Mouse (Mus musculus): Measurements from ENCODE around the gene Gm13420.
"Not testable (repeated sequence)": the region's sequence is repeated elsewhere in the genome, so short reads cannot be mapped to it uniquely, and the experiment has no call there.

Gene Gm13420

DNA sequence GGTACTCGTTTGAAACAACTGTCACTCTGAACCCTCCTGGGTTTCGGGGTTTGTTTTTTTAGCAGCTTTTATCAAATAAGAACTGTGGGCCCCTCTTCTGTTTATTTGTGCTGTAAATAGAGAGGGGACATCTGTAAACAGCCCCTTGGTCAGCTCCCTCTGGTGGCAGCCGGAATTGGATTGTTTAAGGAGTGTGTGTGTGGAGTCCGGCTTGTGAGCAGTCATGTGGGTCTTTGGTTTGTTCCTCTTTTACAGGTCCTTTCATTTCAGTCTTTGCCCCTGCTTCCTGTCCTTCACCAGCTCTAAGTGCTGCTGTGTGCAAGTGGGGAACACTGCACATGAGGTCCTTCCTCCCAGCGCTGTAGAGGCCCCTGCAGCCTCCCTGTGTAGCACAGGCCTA lies 12.1 kb downstream of the Gm13420 start:
- in situ Hi-C loops (cut with MboI; ENCODE audit: unreplicated experiment in 2 of 2), result loop anchor here (5.0 to 10.0 kb wide), 2 partner anchors 115 to 122 kb away; partner anchors contain the start of gene Rapgef1 (in 1 of the 2)

DNA sequence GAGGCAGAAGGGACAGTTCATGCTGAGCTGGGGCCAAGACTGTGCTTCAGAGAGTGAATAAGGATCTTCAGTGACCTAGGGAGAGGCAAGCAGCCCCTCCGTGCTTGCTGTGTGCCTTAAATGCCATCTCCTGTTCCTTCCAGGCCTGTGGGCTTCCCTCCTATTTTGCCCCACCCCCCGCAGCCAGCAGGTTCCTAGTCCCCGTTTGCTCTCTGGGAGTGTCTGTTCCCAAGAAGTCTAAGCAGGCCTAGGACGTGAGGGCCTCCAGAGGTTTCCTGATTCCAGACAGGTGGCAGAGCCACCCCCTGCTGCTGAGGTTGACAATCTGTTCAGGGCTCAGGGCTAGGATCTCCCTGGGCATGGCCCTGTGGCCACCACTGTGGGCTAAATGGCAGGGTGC lies 12.7 kb downstream of the Gm13420 start:
- in situ Hi-C loops (cut with MboI; ENCODE audit: unreplicated experiment in 2 of 2), result loop anchor here (5.0 to 10.0 kb wide), 2 partner anchors 114 to 121 kb away; partner anchors contain the start of gene Rapgef1 (in 1 of the 2)

DNA sequence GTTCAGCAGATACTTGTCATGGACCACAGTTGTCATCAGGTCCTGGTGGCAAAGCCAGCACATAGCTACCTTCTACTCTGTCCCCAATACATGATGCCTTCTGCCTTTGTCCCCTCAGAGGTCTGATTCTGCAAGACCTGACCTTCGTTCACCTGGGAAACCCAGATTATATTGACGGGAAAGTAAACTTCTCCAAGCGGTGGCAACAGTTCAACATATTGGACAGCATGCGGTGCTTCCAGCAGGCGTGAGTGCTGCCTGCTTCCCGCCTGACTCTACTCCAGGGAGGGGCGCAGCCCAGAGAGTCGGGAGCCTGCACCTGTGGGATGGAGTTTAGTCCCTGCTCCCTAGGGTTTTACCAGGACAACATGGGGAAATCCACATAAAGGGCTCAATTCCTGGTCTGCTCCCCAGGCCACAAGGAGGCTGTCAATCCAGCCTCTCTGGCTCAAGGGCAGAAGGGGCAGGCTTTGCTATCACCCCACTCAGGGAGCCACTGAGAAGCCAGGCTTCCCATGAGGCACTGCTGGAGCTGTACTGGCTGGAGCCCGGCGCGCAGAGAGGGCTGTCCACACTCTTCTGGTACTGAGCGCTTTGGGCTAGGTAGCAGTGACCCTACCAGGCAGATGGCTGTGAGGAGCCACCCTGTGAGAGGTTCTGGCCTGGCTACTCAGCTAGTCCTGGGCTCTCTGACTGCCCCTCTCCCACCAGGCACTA lies 14.1 kb downstream of the Gm13420 start:
- in situ Hi-C loops (cut with MboI; ENCODE audit: unreplicated experiment in 2 of 2), result loop anchor here (5.0 to 10.0 kb wide), 2 partner anchors 113 to 120 kb away; partner anchors contain the start of gene Rapgef1 (in 1 of the 2)

- in situ Hi-C loops (cut with MboI; ENCODE audit: unreplicated experiment in 2 of 2), result loop anchor here (5.0 to 10.0 kb wide), 2 partner anchors 111 to 118 kb away; partner anchors contain the start of gene Rapgef1 (in 1 of the 2)
These were observed 15.8 kb downstream of the Gm13420 start for GRCm38 (mm10) chr2:29735708-29736107.

- in situ Hi-C loops (cut with MboI; ENCODE audit: unreplicated experiment in 2 of 2), result loop anchor here in 1 of 2 experiments (10.0 kb wide), 1 partner anchor 109 kb away; no protein-coding TSS in a partner anchor
These were observed 18.1 kb downstream of the Gm13420 start for GRCm38 (mm10) chr2:29733348-29733747.

GRCm38 (mm10) chr2:29732559-29732958 lies 18.9 kb downstream of the Gm13420 start:
- in situ Hi-C loops (cut with MboI; ENCODE audit: unreplicated experiment in 2 of 2), result loop anchor here in 1 of 2 experiments (10.0 kb wide), 1 partner anchor 108 kb away; no protein-coding TSS in a partner anchor

DNA sequence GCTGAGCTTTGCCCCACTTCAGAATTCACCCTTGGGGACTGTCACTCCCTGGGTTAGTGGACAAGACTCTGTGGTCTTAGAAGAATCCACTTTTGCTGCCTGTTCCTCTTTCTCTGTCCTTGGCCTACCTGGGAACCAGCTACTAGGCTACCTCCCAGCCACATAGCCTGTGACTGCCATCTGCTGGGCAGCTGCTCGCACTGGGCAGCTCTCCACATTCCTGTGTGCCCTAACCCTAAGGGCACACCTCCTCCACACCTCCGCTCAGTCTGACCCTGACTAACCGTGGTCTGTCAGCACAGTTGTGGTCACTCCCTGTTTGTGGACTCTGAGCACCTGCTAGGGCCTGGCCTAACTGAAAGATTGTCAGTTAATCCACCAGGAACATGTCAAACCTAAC lies 19.9 kb downstream of the Gm13420 start:
- in situ Hi-C loops (cut with MboI; ENCODE audit: unreplicated experiment in 2 of 2), result loop anchor here in 1 of 2 experiments (10.0 kb wide), 1 partner anchor 107 kb away; no protein-coding TSS in a partner anchor

- in situ Hi-C loops (cut with MboI; ENCODE audit: unreplicated experiment in 2 of 2), result no loop called here
These were observed 22.0 kb downstream of the Gm13420 start for GRCm38 (mm10) chr2:29729500-29729899.

DNA sequence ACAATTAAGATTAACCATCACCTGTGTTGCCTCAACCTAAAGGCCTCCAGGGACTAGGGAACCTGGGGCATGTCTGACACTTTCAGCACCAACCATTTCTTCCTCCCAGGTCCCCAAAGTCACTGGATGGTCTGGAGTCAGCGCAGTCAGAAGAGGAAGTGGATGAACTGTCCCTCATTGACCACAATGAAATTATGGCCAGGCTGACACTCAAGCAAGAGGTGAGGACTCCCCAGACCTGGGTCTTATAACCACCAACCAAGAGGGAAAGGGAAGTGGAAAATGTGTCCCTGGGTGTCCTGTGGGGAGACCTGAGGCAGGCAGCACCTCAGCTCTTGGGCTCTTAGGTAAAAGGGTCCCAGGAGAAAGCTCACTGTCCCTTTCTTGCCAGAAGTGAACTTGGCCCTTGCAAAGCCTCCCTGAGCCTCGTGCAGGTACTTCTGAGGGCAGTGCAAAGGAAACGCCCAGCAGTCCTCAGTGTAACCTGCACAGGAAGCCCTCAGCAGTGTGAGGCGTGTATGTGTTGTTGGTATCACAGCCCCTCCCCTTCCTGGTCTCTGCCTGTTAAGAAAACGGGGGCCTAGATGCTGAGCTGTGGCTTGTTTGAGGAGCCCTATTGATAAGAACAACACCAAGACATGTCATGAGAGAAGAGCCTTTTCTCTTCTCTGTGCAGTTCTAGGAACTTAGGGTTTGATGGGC lies 26.7 kb downstream of the Gm13420 start:
- in situ Hi-C loops (cut with MboI; ENCODE audit: unreplicated experiment in 2 of 2), result no loop called here

DNA sequence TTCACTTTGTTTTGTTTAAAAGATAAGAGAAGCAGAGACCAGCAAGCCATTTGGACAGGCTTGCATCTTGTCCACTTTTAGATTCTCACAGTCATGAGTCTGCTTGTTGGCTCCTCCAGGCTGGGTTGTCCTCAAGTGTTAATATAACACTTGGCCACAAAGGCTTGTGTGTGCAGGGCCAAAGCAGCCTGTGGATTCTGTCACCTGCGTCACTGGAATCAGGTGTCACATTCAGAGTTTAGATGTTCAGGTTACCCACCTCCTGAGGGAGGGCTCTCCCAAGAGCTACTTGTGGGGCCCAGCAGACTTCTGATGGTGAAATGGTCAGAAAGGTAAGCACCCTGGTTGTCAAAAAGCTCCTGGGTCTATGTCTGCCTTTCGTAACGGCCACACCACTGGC lies 28.4 kb downstream of the Gm13420 start:
- in situ Hi-C loops (cut with MboI; ENCODE audit: unreplicated experiment in 2 of 2), result no loop called here

DNA sequence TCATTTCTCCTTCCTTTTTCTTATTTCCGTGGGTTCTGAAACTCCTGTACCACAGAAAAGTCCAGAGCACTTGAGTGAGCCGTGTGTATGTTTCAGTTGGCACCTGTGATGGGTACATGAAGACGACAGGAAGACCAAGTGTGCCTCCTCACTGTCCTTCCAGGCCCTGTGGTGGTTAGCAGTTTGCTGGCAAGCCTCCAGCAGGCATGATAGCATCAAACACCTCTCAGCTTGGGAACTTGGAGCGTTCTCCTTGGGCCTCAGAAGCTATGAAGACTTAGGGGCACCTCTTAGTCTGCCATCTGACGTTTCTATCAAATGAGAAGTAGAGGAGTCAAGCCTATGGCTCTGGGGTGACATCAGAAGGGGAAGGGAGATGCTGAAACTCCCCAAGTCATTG lies 32.9 kb downstream of the Gm13420 start:
- in situ Hi-C loops (cut with MboI; ENCODE audit: unreplicated experiment in 2 of 2), result no loop called here

- in situ Hi-C loops (cut with MboI; ENCODE audit: unreplicated experiment in 2 of 2), result no loop called here
These were observed 34.8 kb downstream of the Gm13420 start for GRCm38 (mm10) chr2:29716691-29717090.

GRCm38 (mm10) chr2:29716143-29716542 lies 35.3 kb downstream of the Gm13420 start:
- in situ Hi-C loops (cut with MboI; ENCODE audit: unreplicated experiment in 2 of 2), result no loop called here

- in situ Hi-C loops (cut with MboI; ENCODE audit: unreplicated experiment in 2 of 2), result no loop called here
These were observed 37.4 kb downstream of the Gm13420 start for GRCm38 (mm10) chr2:29714127-29714526.

GRCm38 (mm10) chr2:29713501-29713900 lies 38.0 kb downstream of the Gm13420 start:
- in situ Hi-C loops (cut with MboI; ENCODE audit: unreplicated experiment in 2 of 2), result no loop called here

DNA sequence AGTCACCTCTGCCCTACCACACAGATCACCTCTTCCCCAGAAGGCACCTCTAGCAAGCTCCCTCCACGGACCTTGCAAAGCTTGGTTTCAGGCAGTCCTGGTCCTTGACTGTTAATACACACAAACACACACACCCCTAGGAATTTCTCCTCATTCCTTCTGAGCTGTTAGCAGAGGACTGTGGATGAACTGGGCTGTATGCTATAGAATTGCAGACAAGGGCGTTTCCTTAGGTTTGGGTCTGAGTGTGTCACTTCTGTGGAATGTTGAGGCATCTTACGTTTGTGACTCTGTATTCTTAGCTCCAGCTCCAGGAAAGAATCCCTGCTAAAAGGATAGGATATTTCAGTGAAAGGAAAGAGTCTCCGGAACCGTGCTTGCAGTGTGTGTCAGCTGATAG lies 39.6 kb downstream of the Gm13420 start:
- in situ Hi-C loops (cut with MboI; ENCODE audit: unreplicated experiment in 2 of 2), result no loop called here

- in situ Hi-C loops (cut with MboI; ENCODE audit: unreplicated experiment in 2 of 2), result no loop called here
These were observed 40.4 kb downstream of the Gm13420 start for GRCm38 (mm10) chr2:29711038-29711437.

- in situ Hi-C loops (cut with MboI; ENCODE audit: unreplicated experiment in 2 of 2), result not testable (repeated sequence)
These were observed 43.3 kb downstream of the Gm13420 start for GRCm38 (mm10) chr2:29708209-29708608.

GRCm38 (mm10) chr2:29707731-29708130 lies 43.8 kb downstream of the Gm13420 start:
- in situ Hi-C loops (cut with MboI; ENCODE audit: unreplicated experiment in 2 of 2), result no loop called here

GRCm38 (mm10) chr2:29706726-29707620 lies 44.5 kb downstream of the Gm13420 start:
- in situ Hi-C loops (cut with MboI; ENCODE audit: unreplicated experiment in 2 of 2), result no loop called here
